9 mouse cellular contexts compared by ENCODE assay signal in genomic region chr3:96575272-96575984, GRCm38 (mm10). TPM values are rescaled to one million over a fixed set of nuclear protein-coding genes. Genes with fewer than 3 reads are reported as not detected.
DNase-seq lines count a peak whose midpoint lies in the region; ATAC-seq and TF ChIP-seq lines count a peak whose summit lies in the region.
"Had no signal": no experiment of that assay in that cellular context is flagged by ENCODE, and none has a peak within 500 bp of the region (broad histone marks: within the 10 kb centered on the region; RNA-seq: fewer than 3 reads in every experiment).

No protein-coding gene starts in this region.

- no peaks in the 10 kb centered on the region for H3K27me3 ChIP-seq in hindbrain, embryonic 15.5 days
- no peaks in the 10 kb centered on the region for H3K27me3 ChIP-seq in hindbrain, embryonic 13.5 days
- no peaks in the 10 kb centered on the region for H3K27me3 ChIP-seq in embryonic facial prominence, embryonic 15.5 days
- no peaks in the 10 kb centered on the region for H3K27me3 ChIP-seq in intestine, embryonic 14.5 days (replicated peaks; ENCODE audit: control insufficient read depth, insufficient read depth, low read length)
- H3K27me3 ChIP-seq in liver, postnatal 0 days (ENCODE audit: insufficient read depth, low read length) = no peaks in the 10 kb centered on the region

- H3K4me3 ChIP-seq in hindbrain, embryonic 15.5 days = no peak overlapping the region
- no peak overlapping the region for H3K4me3 ChIP-seq in hindbrain, embryonic 13.5 days
- H3K4me3 ChIP-seq in embryonic facial prominence, embryonic 15.5 days (replicated peaks) = no peak overlapping the region
- H3K4me3 ChIP-seq in intestine, embryonic 14.5 days (ENCODE audit: low read depth, low read length) = no peak overlapping the region
- H3K4me3 ChIP-seq in liver, postnatal 0 days (ENCODE audit: low read depth, low read length) = no peak overlapping the region

- H3K4me1 ChIP-seq in hindbrain, embryonic 15.5 days (replicated peaks) = peaks cover 19% of the 10 kb centered on the region
- peaks cover 24% of the 10 kb centered on the region for H3K4me1 ChIP-seq in hindbrain, embryonic 13.5 days (replicated peaks)
- peaks cover 23% of the 10 kb centered on the region for H3K4me1 ChIP-seq in embryonic facial prominence, embryonic 15.5 days
- H3K4me1 ChIP-seq in intestine, embryonic 14.5 days (replicated peaks; ENCODE audit: control insufficient read depth, insufficient read depth, low read length) = peaks cover 28% of the 10 kb centered on the region
- H3K4me1 ChIP-seq in liver, postnatal 0 days (ENCODE audit: insufficient read depth) = peaks cover 58% of the 10 kb centered on the region

- no peaks in the 10 kb centered on the region for H3K36me3 ChIP-seq in hindbrain, embryonic 15.5 days
- no peaks in the 10 kb centered on the region for H3K36me3 ChIP-seq in hindbrain, embryonic 13.5 days
- no peaks in the 10 kb centered on the region; the same call in 1 of the 2 replicates for H3K36me3 ChIP-seq in embryonic facial prominence, embryonic 15.5 days
- no peaks in the 10 kb centered on the region for H3K36me3 ChIP-seq in intestine, embryonic 14.5 days (ENCODE audit: control insufficient read depth, insufficient read depth, low read length)
- no peaks in the 10 kb centered on the region for H3K36me3 ChIP-seq in liver, postnatal 0 days (replicated peaks; ENCODE audit: insufficient read depth, low read length)

- peak; percentile 72; the same call in 1 of the 2 replicates for TF ChIP-seq EP300 in liver, postnatal 0 days (IDR thresholded peaks at IDR 0.05; ENCODE audit: low read depth)

- 82% methylated on average over 8 of the region's 8 CpGs for WGBS in hindbrain, embryonic 15.5 days
- 84% methylated on average over 8 of the region's 8 CpGs for WGBS in hindbrain, embryonic 13.5 days
- WGBS in embryonic facial prominence, embryonic 15.5 days = 85% methylated on average over 8 of the region's 8 CpGs
- WGBS in intestine, embryonic 14.5 days = 86% methylated on average over 8 of the region's 8 CpGs
- 78% methylated on average over 8 of the region's 8 CpGs for WGBS in liver, postnatal 0 days (ENCODE audit: insufficient replicate concordance)

- ATAC-seq in hindbrain, embryonic 15.5 days (ENCODE audit: low FRiP score, low read depth) = no peak
- ATAC-seq in hindbrain, embryonic 13.5 days (ENCODE audit: low FRiP score) = no peak
- no peak for ATAC-seq in embryonic facial prominence, embryonic 15.5 days (ENCODE audit: insufficient number of reproducible peaks, low FRiP score, low TSS enrichment, low read depth)
- ATAC-seq in intestine, embryonic 14.5 days (replicated peaks; ENCODE audit: low FRiP score, low TSS enrichment, low read depth) = no peak
- peak; percentile 34 for ATAC-seq in liver, postnatal 0 days

- no peak for TF ChIP-seq CTCF in liver, postnatal 0 days (IDR thresholded peaks at IDR 0.05; ENCODE audit: low read depth)

- no peaks in the 10 kb centered on the region for H3K9me3 ChIP-seq in hindbrain, embryonic 15.5 days
- H3K9me3 ChIP-seq in hindbrain, embryonic 13.5 days = no peaks in the 10 kb centered on the region
- H3K9me3 ChIP-seq in embryonic facial prominence, embryonic 15.5 days (replicated peaks) = no peaks in the 10 kb centered on the region
- no peaks in the 10 kb centered on the region for H3K9me3 ChIP-seq in intestine, embryonic 14.5 days (ENCODE audit: control insufficient read depth, low read length)
- H3K9me3 ChIP-seq in liver, postnatal 0 days (ENCODE audit: low read length) = no peaks in the 10 kb centered on the region

- H3K4me2 ChIP-seq in hindbrain, embryonic 15.5 days = no peak overlapping the region
- H3K4me2 ChIP-seq in hindbrain, embryonic 13.5 days = no peak overlapping the region
- H3K4me2 ChIP-seq in embryonic facial prominence, embryonic 15.5 days (replicated peaks) = no peak overlapping the region
- peak overlapping the region; percentile 58; the same call in 1 of the 2 replicates for H3K4me2 ChIP-seq in intestine, embryonic 14.5 days (ENCODE audit: low read length)
- peak overlapping the region; percentile 77 for H3K4me2 ChIP-seq in liver, postnatal 0 days (ENCODE audit: low read depth, low read length)

- no peak for DNase-seq in intestine, embryonic 14.5 days (ENCODE audit: low spot score)
- DNase-seq in liver, postnatal 0 days = peak; percentile 49
- DNase-seq in urinary bladder, postnatal 25 days (ENCODE audit: low spot score) = no peak
- DNase-seq in thymus, postnatal 0 days (ENCODE audit: low spot score) = no peak
- DNase-seq in B cell, adult 2 months = no peak
- DNase-seq: retina, postnatal 1 day had no signal

- 0 out of 2 replicates have a peak overlapping the region, but pooled peaks have one; percentile 78 for H3K27ac ChIP-seq in hindbrain, embryonic 15.5 days (replicated peaks)
- no peak overlapping the region for H3K27ac ChIP-seq in hindbrain, embryonic 13.5 days
- H3K27ac ChIP-seq in embryonic facial prominence, embryonic 15.5 days (replicated peaks) = peak overlapping the region; percentile 92; the same call in 1 of the 2 replicates
- H3K27ac ChIP-seq in intestine, embryonic 14.5 days (ENCODE audit: low read depth) = peak overlapping the region; percentile 97
- H3K27ac ChIP-seq in liver, postnatal 0 days (ENCODE audit: low read depth) = peak overlapping the region; percentile 92

- no peak overlapping the region for H3K9ac ChIP-seq in hindbrain, embryonic 15.5 days
- H3K9ac ChIP-seq in hindbrain, embryonic 13.5 days = no peak overlapping the region
- no peak overlapping the region for H3K9ac ChIP-seq in embryonic facial prominence, embryonic 15.5 days
- H3K9ac ChIP-seq in intestine, embryonic 14.5 days (ENCODE audit: low read length) = no peak overlapping the region
- H3K9ac ChIP-seq in liver, postnatal 0 days (replicated peaks) = no peak overlapping the region

RNA-seq across cellular contexts. Expression of gene Gm16253, which starts 1.4 kb away (rescaled TPM):
- polyA plus RNA-seq in hindbrain, embryonic 15.5 days (2015; fragmentation: Nextera tagmentation; extraction: Ambion mirVana) = 1.8 and 2.2 TPM in 2 replicates
- polyA plus RNA-seq in hindbrain, embryonic 13.5 days (2015; fragmentation: Nextera tagmentation; extraction: Ambion mirVana) = 1.2 and 1.6 TPM in 2 replicates
- 1.5 and 2.0 TPM in 2 replicates for polyA plus RNA-seq in embryonic facial prominence, embryonic 15.5 days (2015; fragmentation: Nextera tagmentation; extraction: Ambion mirVana)
- polyA plus RNA-seq in intestine, embryonic 14.5 days (2014; fragmentation: Nextera tagmentation; extraction: Ambion mirVana) = 0.37 and 1.6 TPM in 2 replicates
- polyA plus RNA-seq in liver, postnatal 0 days (2015; fragmentation: Nextera tagmentation; extraction: Ambion mirVana) = not detected in 2 replicates
- polyA plus RNA-seq in thymus, postnatal 0 days (2015; fragmentation: Nextera tagmentation; extraction: Ambion mirVana) = 0.42 and 0.46 TPM in 2 replicates

RNA-seq across cellular contexts. Expression of gene Txnip, which starts 17.7 kb away (rescaled TPM):
- polyA plus RNA-seq in hindbrain, embryonic 15.5 days (2015; fragmentation: Nextera tagmentation; extraction: Ambion mirVana) = 48.2 and 53.0 TPM in 2 replicates
- 60.5 and 67.6 TPM in 2 replicates for polyA plus RNA-seq in hindbrain, embryonic 13.5 days (2015; fragmentation: Nextera tagmentation; extraction: Ambion mirVana)
- 179 and 184 TPM in 2 replicates for polyA plus RNA-seq in embryonic facial prominence, embryonic 15.5 days (2015; fragmentation: Nextera tagmentation; extraction: Ambion mirVana)
- 149 and 154 TPM in 2 replicates for polyA plus RNA-seq in intestine, embryonic 14.5 days (2014; fragmentation: Nextera tagmentation; extraction: Ambion mirVana)
- 65.3 and 72.4 TPM in 2 replicates for polyA plus RNA-seq in liver, postnatal 0 days (2015; fragmentation: Nextera tagmentation; extraction: Ambion mirVana)
- polyA plus RNA-seq in thymus, postnatal 0 days (2015; fragmentation: Nextera tagmentation; extraction: Ambion mirVana) = 260 TPM in 2 replicates

RNA-seq across cellular contexts. Expression of gene Polr3gl, which starts 18.6 kb away (rescaled TPM):
- 36.8 and 38.8 TPM in 2 replicates for polyA plus RNA-seq in hindbrain, embryonic 15.5 days (2015; fragmentation: Nextera tagmentation; extraction: Ambion mirVana)
- polyA plus RNA-seq in hindbrain, embryonic 13.5 days (2015; fragmentation: Nextera tagmentation; extraction: Ambion mirVana) = 38.3 and 39.3 TPM in 2 replicates
- polyA plus RNA-seq in embryonic facial prominence, embryonic 15.5 days (2015; fragmentation: Nextera tagmentation; extraction: Ambion mirVana) = 43.6 and 48.5 TPM in 2 replicates
- 13.6 and 17.4 TPM in 2 replicates for polyA plus RNA-seq in intestine, embryonic 14.5 days (2014; fragmentation: Nextera tagmentation; extraction: Ambion mirVana)
- polyA plus RNA-seq in liver, postnatal 0 days (2015; fragmentation: Nextera tagmentation; extraction: Ambion mirVana) = 12.9 and 14.7 TPM in 2 replicates
- 25.8 and 28.8 TPM in 2 replicates for polyA plus RNA-seq in thymus, postnatal 0 days (2015; fragmentation: Nextera tagmentation; extraction: Ambion mirVana)

RNA-seq across cellular contexts. Expression of gene Ankrd34a, which starts 21.0 kb away (rescaled TPM):
- 16.7 and 19.9 TPM in 2 replicates for polyA plus RNA-seq in hindbrain, embryonic 15.5 days (2015; fragmentation: Nextera tagmentation; extraction: Ambion mirVana)
- polyA plus RNA-seq in hindbrain, embryonic 13.5 days (2015; fragmentation: Nextera tagmentation; extraction: Ambion mirVana) = 9.7 and 10.5 TPM in 2 replicates
- polyA plus RNA-seq in embryonic facial prominence, embryonic 15.5 days (2015; fragmentation: Nextera tagmentation; extraction: Ambion mirVana) = 2.2 and 3.0 TPM in 2 replicates
- polyA plus RNA-seq in intestine, embryonic 14.5 days (2014; fragmentation: Nextera tagmentation; extraction: Ambion mirVana) = 2.3 and 2.8 TPM in 2 replicates
- not detected in 2 replicates for polyA plus RNA-seq in liver, postnatal 0 days (2015; fragmentation: Nextera tagmentation; extraction: Ambion mirVana)
- polyA plus RNA-seq in thymus, postnatal 0 days (2015; fragmentation: Nextera tagmentation; extraction: Ambion mirVana) = 0.07 and 0.09 TPM in 2 replicates

RNA-seq across cellular contexts. Expression of gene Lix1l, which starts 25.5 kb away (rescaled TPM):
- polyA plus RNA-seq in hindbrain, embryonic 15.5 days (2015; fragmentation: Nextera tagmentation; extraction: Ambion mirVana) = 5.4 and 6.1 TPM in 2 replicates
- polyA plus RNA-seq in hindbrain, embryonic 13.5 days (2015; fragmentation: Nextera tagmentation; extraction: Ambion mirVana) = 6.8 and 7.3 TPM in 2 replicates
- polyA plus RNA-seq in embryonic facial prominence, embryonic 15.5 days (2015; fragmentation: Nextera tagmentation; extraction: Ambion mirVana) = 8.7 and 10.1 TPM in 2 replicates
- polyA plus RNA-seq in intestine, embryonic 14.5 days (2014; fragmentation: Nextera tagmentation; extraction: Ambion mirVana) = 6.7 and 8.3 TPM in 2 replicates
- 0.45 and 0.54 TPM in 2 replicates for polyA plus RNA-seq in liver, postnatal 0 days (2015; fragmentation: Nextera tagmentation; extraction: Ambion mirVana)
- 1.7 TPM in 2 replicates for polyA plus RNA-seq in thymus, postnatal 0 days (2015; fragmentation: Nextera tagmentation; extraction: Ambion mirVana)

Comparison
In these comparisons a context has a peak if more than half of its experiments do, and no peak if none do; other contexts are left out.
1. H3K4me2 ChIP-seq: peak in intestine, embryonic 14.5 days (single experiment) and liver, postnatal 0 days (single experiment); none in hindbrain, embryonic 15.5 days (single experiment), hindbrain, embryonic 13.5 days (single experiment) and embryonic facial prominence, embryonic 15.5 days (single experiment).